Mouse (Mus musculus) olfactory bulb, adult 2 months (tissue): ENCODE measurements around the gene Gnb1.

Experiments
- CTCF ChIP-seq: fragments of 200-500 bp; IDR thresholded peaks from 2 replicates; pipeline ENCODE4 v1.5.1; 2012; ENCODE audit warnings: low read depth, mild to moderate bottlenecking, low read length, moderate library complexity; ENCODE audit not compliant: insufficient read depth
- POLR2A ChIP-seq: fragments of 200-500 bp; IDR thresholded peaks from 2 replicates; pipeline ENCODE4 v1.6.1; 2012; ENCODE audit warnings: mild to moderate bottlenecking, low read depth, low read length, moderate library complexity; ENCODE audit not compliant: insufficient read depth

- TF ChIP-seq CTCF (no peak), POLR2A (no peak)
Measured at GRCm38 (mm10) chr4:155568170-155568569, 77.0 kb downstream of the Gnb1 start.
